Mouse (Mus musculus): ENCODE data around the gene Dffb. TPM values are rescaled to one million over a fixed set of nuclear protein-coding genes. Genes with fewer than 3 reads are reported as not detected.

The Dffb gene
- total and polyA plus RNA-seq, 2 experiments from 2014 or later = 3.0 to 4.2 TPM

DNA sequence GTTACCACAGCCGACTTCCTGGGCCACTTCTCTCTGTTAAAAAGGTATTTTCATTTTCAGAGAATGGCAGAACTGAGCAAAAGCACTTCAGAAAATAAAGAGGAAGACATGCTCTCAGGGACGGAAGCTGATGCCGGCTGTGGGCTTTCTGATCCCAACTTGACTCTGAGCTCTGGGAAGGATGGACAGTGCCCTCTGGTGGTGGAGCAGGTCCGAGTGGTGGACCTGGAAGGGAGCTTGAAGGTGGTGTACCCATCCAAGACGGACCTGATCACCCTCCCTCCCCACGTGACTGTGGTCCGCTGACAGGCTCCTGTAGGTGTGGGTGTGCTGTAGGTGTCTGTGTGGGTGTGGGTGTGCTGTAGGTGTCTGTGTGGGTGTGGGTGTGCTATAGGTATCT lies 44.6 kb upstream of the Dffb start:
- Histone ChIP-seq H3K27me3 (ENCODE audit: control insufficient read depth, insufficient read depth, low read length) (no peaks in the 10 kb centered on the region), H3K4me2 (ENCODE audit: low read depth, low read length) (no peak overlapping the region), H3K9ac (replicated peaks; ENCODE audit: low read depth, low read length) (no peak overlapping the region), H3K9me3 (replicated peaks; ENCODE audit: control insufficient read depth, low read length) (no peaks in the 10 kb centered on the region), H3K4me3 (ENCODE audit: low read depth, low read length) (no peak overlapping the region), H3K36me3 (replicated peaks; ENCODE audit: control insufficient read depth, insufficient read depth, low read length) (peaks cover 70% of the 10 kb centered on the region), H3K27ac (ENCODE audit: low read depth) (no peak overlapping the region), H3K4me1 (ENCODE audit: control insufficient read depth, insufficient read depth) (peaks cover 10% of the 10 kb centered on the region)
- no peak for ATAC-seq (ENCODE audit: insufficient read depth, low read depth)
- no peak for DNase-seq (ENCODE audit: low spot score)
- peak; percentile 50 for TF ChIP-seq CTCF (IDR thresholded peaks at IDR 0.05; ENCODE audit: low read depth)
- TF ChIP-seq EP300 (IDR thresholded peaks at IDR 0.05; ENCODE audit: low read depth) = no peak
- 67% methylated on average over 7 of the region's 7 CpGs for WGBS

DNA sequence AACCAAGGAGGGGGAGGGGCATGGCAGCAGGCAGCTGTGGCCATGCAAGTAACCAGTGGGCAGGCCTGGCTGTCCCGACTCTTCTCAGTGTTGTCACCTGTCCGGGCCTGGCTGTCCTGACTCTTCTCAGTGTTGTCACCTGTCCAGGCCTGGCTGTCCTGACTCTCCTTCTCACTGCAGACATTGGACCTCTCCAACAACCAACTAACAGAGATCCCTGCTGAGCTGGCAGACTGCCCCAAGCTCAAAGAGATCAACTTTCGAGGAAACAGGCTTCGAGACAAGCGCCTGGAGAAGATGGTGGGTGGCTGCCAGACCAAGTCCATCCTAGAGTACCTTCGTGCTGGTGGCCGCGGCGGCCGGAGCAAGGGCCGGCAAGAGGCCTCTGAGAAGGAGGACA lies 40.5 kb upstream of the Dffb start:
- TF ChIP-seq EP300 (IDR thresholded peaks at IDR 0.05; ENCODE audit: low read depth) (no peak), CTCF (IDR thresholded peaks at IDR 0.05; ENCODE audit: low read depth) (no peak)

DNA sequence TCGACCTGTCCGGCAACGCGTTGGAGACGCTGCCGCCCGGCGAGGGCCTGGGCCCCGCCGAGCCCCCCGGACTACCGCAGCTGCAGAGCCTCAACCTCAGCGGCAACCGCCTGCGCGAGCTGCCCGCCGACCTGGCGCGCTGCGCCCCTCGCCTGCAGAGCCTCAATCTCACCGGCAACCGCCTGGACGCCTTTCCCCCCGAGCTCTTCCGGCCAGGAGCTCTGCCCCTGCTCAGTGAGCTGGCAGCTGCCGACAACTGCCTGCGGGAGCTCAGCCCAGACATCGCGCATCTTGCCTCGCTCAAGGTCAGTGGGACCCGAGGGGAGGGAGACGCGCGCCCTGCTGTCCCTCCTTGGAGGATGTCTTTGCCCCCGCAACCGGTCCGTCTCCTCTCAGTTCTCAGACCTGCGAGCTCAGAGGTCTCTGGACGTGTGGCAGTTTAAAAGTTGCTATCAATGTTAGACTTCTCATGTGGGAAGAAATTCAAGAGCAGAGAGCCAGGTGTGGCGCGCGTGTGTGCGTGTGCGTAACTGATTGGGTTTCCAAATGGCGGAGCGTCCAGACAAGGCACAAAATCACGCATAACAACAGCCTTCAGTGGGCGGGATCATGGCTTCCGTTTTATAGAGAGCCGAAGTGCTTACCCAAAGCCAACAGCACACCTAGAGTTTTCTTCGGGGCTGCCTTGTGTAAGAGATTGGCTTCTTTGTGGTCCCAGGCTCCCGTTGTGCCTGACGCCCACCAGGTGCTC lies 37.4 kb upstream of the Dffb start:
- H3K27ac ChIP-seq (ENCODE audit: low read depth) = peak overlapping the region; percentile 76
- peaks cover 17% of the 10 kb centered on the region for H3K4me1 ChIP-seq (ENCODE audit: control insufficient read depth, insufficient read depth)
- WGBS = 2% methylated on average over 51 of the region's 55 CpGs
- H3K9me3 ChIP-seq (replicated peaks; ENCODE audit: control insufficient read depth, low read length) = no peaks in the 10 kb centered on the region
- DNase-seq (ENCODE audit: low spot score) (no peak), ATAC-seq (ENCODE audit: insufficient read depth, low read depth) (peak; percentile 6; the same call in 1 of the 2 replicates)
- H3K4me3 ChIP-seq (ENCODE audit: low read depth, low read length) = peak overlapping the region; percentile 99
- peak overlapping the region; percentile 97 for H3K9ac ChIP-seq (replicated peaks; ENCODE audit: low read depth, low read length)
- no peaks in the 10 kb centered on the region for H3K27me3 ChIP-seq (ENCODE audit: control insufficient read depth, insufficient read depth, low read length)
- peaks cover 33% of the 10 kb centered on the region for H3K36me3 ChIP-seq (replicated peaks; ENCODE audit: control insufficient read depth, insufficient read depth, low read length)
- H3K4me2 ChIP-seq (ENCODE audit: low read depth, low read length) = peak overlapping the region; percentile 98
- TF ChIP-seq CTCF (IDR thresholded peaks at IDR 0.05; ENCODE audit: low read depth) (no peak), EP300 (IDR thresholded peaks at IDR 0.05; ENCODE audit: low read depth) (no peak)

More for the DNA sequence above, 40.5 kb upstream of the Dffb start:
- Histone ChIP-seq H3K9me3 (replicated peaks; ENCODE audit: control insufficient read depth, low read length) (no peaks in the 10 kb centered on the region), H3K27me3 (ENCODE audit: control insufficient read depth, insufficient read depth, low read length) (no peaks in the 10 kb centered on the region), H3K4me1 (ENCODE audit: control insufficient read depth, insufficient read depth) (peaks cover 17% of the 10 kb centered on the region), H3K4me2 (ENCODE audit: low read depth, low read length) (no peak overlapping the region), H3K36me3 (replicated peaks; ENCODE audit: control insufficient read depth, insufficient read depth, low read length) (peaks cover 60% of the 10 kb centered on the region), H3K9ac (replicated peaks; ENCODE audit: low read depth, low read length) (no peak overlapping the region), H3K4me3 (ENCODE audit: low read depth, low read length) (no peak overlapping the region), H3K27ac (ENCODE audit: low read depth) (no peak overlapping the region)
- no peak for ATAC-seq (ENCODE audit: insufficient read depth, low read depth)
- 96% methylated on average over 11 of the region's 11 CpGs for WGBS
- DNase-seq (ENCODE audit: low spot score) = no peak

DNA sequence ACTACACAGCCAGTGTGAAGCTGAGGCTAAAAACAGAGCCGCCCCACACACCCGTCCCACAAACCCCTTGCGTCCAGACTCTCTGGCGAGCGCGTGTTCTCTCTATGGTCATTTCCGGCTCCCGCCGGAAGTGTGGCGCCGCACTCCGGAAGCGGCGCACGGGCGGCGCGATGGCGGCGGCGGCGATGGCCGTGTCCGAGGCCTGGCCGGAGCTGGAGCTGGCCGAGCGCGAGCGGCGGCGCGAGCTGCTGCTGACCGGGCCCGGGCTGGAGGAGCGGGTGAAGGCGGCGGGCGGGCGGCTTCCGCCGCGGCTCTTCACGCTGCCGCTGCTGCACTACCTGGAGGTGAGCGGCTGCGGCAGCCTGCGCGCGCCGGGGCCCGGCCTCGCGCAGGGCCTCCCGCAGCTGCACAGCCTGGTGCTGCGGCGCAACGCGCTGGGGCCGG lies 36.7 kb upstream of the Dffb start, which contains the start of gene Lrrc47:
Lrrc47 (plus strand) TSS at position 86 of the 444 bp plus-strand sequence.
- H3K27me3 ChIP-seq (ENCODE audit: control insufficient read depth, insufficient read depth, low read length) = no peaks in the 10 kb centered on the region
- H3K4me3 ChIP-seq (ENCODE audit: low read depth, low read length) = peak within 1 kb of the TSS; percentile 99
- WGBS = under 1% methylated on average over 51 of the region's 59 CpGs
- DNase-seq (ENCODE audit: low spot score) (peak; percentile 91), ATAC-seq (ENCODE audit: insufficient read depth, low read depth) (peak; percentile 95)
- H3K4me2 ChIP-seq (ENCODE audit: low read depth, low read length) = peak within 1 kb of the TSS; percentile 98
- TF ChIP-seq CTCF (IDR thresholded peaks at IDR 0.05; ENCODE audit: low read depth) = 0 out of 2 replicates have a peak, but pooled peaks have one; percentile 2
- no peak for TF ChIP-seq EP300 (IDR thresholded peaks at IDR 0.05; ENCODE audit: low read depth)
- no peaks in the 10 kb centered on the region for H3K9me3 ChIP-seq (replicated peaks; ENCODE audit: control insufficient read depth, low read length)
- H3K9ac ChIP-seq (replicated peaks; ENCODE audit: low read depth, low read length) = peak within 1 kb of the TSS; percentile 97
- peaks cover 33% of the 10 kb centered on the region for H3K36me3 ChIP-seq (replicated peaks; ENCODE audit: control insufficient read depth, insufficient read depth, low read length)
- H3K27ac ChIP-seq (ENCODE audit: low read depth) = peak within 1 kb of the TSS; percentile 76
- peaks cover 17% of the 10 kb centered on the region for H3K4me1 ChIP-seq (ENCODE audit: control insufficient read depth, insufficient read depth)

DNA sequence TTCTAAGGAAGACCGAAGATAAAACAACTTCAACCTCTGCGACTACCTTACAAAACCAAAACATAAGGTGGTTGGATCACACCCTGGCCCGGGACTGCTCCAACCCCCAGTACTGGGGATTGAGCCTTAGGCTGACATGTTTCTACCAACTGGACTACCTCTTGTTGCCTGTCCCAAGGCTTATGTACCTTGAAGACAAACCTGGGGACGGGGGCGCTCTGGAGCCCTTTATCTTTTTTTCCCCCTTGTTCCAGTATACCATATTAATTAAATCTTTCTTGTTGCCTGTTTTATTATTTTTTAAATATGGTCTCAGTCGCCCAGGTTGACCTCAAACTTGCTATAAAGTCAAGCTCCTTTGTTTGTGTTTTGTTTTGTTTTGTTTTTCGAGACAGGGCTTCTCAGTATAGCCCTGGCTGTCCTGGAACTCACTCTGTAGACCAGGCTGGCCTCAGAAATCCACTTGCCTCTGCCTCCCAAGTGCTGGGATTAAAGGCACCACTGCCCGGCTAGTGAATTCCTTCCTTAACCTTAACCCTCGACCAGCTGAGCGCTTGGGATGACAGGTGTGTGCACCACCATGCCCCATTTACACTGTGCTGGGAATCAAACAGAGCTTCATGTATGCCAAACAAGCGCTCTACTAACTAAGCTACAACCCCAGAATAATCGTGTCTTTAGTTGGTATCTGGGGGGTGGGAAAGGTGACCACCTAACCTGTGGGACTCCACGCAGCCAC lies 36.1 kb upstream of the Dffb start:
- 0 out of 2 replicates have a peak overlapping the region, but pooled peaks have one; percentile 14 for H3K27ac ChIP-seq (ENCODE audit: low read depth)
- H3K4me3 ChIP-seq (ENCODE audit: low read depth, low read length) = peak overlapping the region; percentile 99
- peak overlapping the region; percentile 97; the same call in 1 of the 2 replicates for H3K9ac ChIP-seq (replicated peaks; ENCODE audit: low read depth, low read length)
- 28% methylated on average over 13 of the region's 13 CpGs for WGBS
- DNase-seq (ENCODE audit: low spot score) = no peak
- no peaks in the 10 kb centered on the region for H3K27me3 ChIP-seq (ENCODE audit: control insufficient read depth, insufficient read depth, low read length)
- no peak for TF ChIP-seq CTCF (IDR thresholded peaks at IDR 0.05; ENCODE audit: low read depth)
- no peak for TF ChIP-seq EP300 (IDR thresholded peaks at IDR 0.05; ENCODE audit: low read depth)
- ATAC-seq (ENCODE audit: insufficient read depth, low read depth) = peak; percentile 13; the same call in 1 of the 2 replicates
- no peaks in the 10 kb centered on the region for H3K9me3 ChIP-seq (replicated peaks; ENCODE audit: control insufficient read depth, low read length)
- peaks cover 33% of the 10 kb centered on the region for H3K36me3 ChIP-seq (replicated peaks; ENCODE audit: control insufficient read depth, insufficient read depth, low read length)
- peak overlapping the region; percentile 98 for H3K4me2 ChIP-seq (ENCODE audit: low read depth, low read length)
- peaks cover 17% of the 10 kb centered on the region for H3K4me1 ChIP-seq (ENCODE audit: control insufficient read depth, insufficient read depth)

All from heart, postnatal 0 days (tissue).